Mouse (Mus musculus): ENCODE results near the gene Ctf2. TPM values are rescaled to one million over a fixed set of nuclear protein-coding genes. Genes with fewer than 3 reads are reported as not detected.
A peak's percentile ranks its signal among the peaks of the same experiment; 100 is the strongest.

The Ctf2 gene
- polyA plus RNA-seq, 1 experiment from 2014 or later, result 0.36 TPM

GRCm38 (mm10) chr7:127769651-127770038, 37.7 kb upstream of the Ctf2 start, which contains the start of gene Orai3:
Gene Orai3 (plus strand): TSS chr7:127769815.
- peak; percentile 61 for ATAC-seq
- no peaks in the 10 kb centered on the region for H3K27me3 ChIP-seq
- H3K9me3 ChIP-seq (replicated peaks), result no peaks in the 10 kb centered on the region
- H3K27ac ChIP-seq, result peak within 1 kb of the TSS; percentile 66
- peaks cover 40% of the 10 kb centered on the region for H3K36me3 ChIP-seq (ENCODE audit: poor library complexity, severe bottlenecking)
- peak within 1 kb of the TSS; percentile 47 for H3K4me3 ChIP-seq
- WGBS, result 1% methylated on average over 24 of the region's 24 CpGs
- peaks cover 35% of the 10 kb centered on the region for H3K4me1 ChIP-seq
- peak within 1 kb of the TSS; percentile 74 for H3K9ac ChIP-seq
- H3K4me2 ChIP-seq, result peak within 1 kb of the TSS; percentile 80

- Histone ChIP-seq H3K4me1 (peaks cover 35% of the 10 kb centered on the region), H3K27ac (peak overlapping the region; percentile 52), H3K4me3 (peak overlapping the region; percentile 47), H3K9me3 (replicated peaks) (no peaks in the 10 kb centered on the region), H3K27me3 (no peaks in the 10 kb centered on the region), H3K9ac (peak overlapping the region; percentile 74), H3K4me2 (peak overlapping the region; percentile 80), H3K36me3 (ENCODE audit: poor library complexity, severe bottlenecking) (peaks cover 46% of the 10 kb centered on the region)
- ATAC-seq, result peak; percentile 94
- 0% methylated on average over 16 of the region's 16 CpGs for WGBS
Observed at GRCm38 (mm10) chr7:127768997-127769593, 37.1 kb upstream of the Ctf2 start.

GRCm38 (mm10) chr7:127768346-127768996, 36.5 kb upstream of the Ctf2 start:
- peak overlapping the region; percentile 47 for H3K4me3 ChIP-seq
- peaks cover 52% of the 10 kb centered on the region for H3K36me3 ChIP-seq (ENCODE audit: poor library complexity, severe bottlenecking)

GRCm38 (mm10) chr7:127767671-127768345, 35.8 kb upstream of the Ctf2 start:
- Histone ChIP-seq H3K36me3 (ENCODE audit: poor library complexity, severe bottlenecking) (peaks cover 57% of the 10 kb centered on the region), H3K4me3 (no peak overlapping the region), H3K27me3 (no peaks in the 10 kb centered on the region), H3K9ac (no peak overlapping the region), H3K9me3 (replicated peaks) (no peaks in the 10 kb centered on the region), H3K4me1 (peaks cover 35% of the 10 kb centered on the region), H3K4me2 (no peak overlapping the region), H3K27ac (peak overlapping the region; percentile 66; the same call in 1 of the 2 replicates)
- ATAC-seq, result no peak
- WGBS, result 95% methylated on average over 19 of the region's 19 CpGs

More at GRCm38 (mm10) chr7:127768346-127768996, 36.5 kb upstream of the Ctf2 start:
- Histone ChIP-seq H3K27me3 (no peaks in the 10 kb centered on the region), H3K4me2 (peak overlapping the region; percentile 80), H3K27ac (peak overlapping the region; percentile 66), H3K9me3 (replicated peaks) (no peaks in the 10 kb centered on the region), H3K4me1 (peaks cover 35% of the 10 kb centered on the region), H3K9ac (no peak overlapping the region)
- WGBS, result 48% methylated on average over 13 of the region's 13 CpGs
- peak; percentile 37; the same call in 1 of the 2 replicates for ATAC-seq

- Histone ChIP-seq H3K4me2 (no peak overlapping the region), H3K4me1 (peaks cover 35% of the 10 kb centered on the region), H3K9ac (no peak overlapping the region), H3K36me3 (ENCODE audit: poor library complexity, severe bottlenecking) (peaks cover 63% of the 10 kb centered on the region), H3K4me3 (no peak overlapping the region), H3K27me3 (no peaks in the 10 kb centered on the region), H3K27ac (no peak overlapping the region), H3K9me3 (replicated peaks) (no peaks in the 10 kb centered on the region)
- no peak for ATAC-seq
- WGBS, result 81% methylated on average over 17 of the region's 17 CpGs
Observed at GRCm38 (mm10) chr7:127766851-127767609, 35.1 kb upstream of the Ctf2 start.

DNA sequence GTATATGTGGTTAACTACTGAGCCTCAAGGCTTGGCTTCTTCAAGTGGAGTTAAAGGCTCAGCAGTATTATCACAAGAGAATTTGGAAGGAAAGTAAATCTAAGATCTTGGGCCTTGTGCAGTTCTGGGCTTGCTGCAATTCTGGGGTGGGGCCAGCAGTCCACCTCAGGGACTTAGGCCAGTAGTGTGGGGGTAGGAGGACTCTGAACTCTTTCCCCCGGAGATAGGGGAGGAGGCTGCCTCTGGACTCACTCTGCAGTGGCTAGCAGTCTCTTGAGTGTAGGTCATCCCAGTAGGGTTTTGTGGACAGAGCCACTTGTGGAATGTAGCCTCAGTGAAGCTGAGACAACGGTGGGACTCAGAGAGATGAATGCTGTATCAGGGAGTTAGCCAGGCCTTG, 33.8 kb upstream of the Ctf2 start:
- Histone ChIP-seq H3K4me2 (no peak overlapping the region), H3K4me1 (peaks cover 29% of the 10 kb centered on the region), H3K9me3 (replicated peaks) (no peaks in the 10 kb centered on the region), H3K27ac (no peak overlapping the region), H3K4me3 (no peak overlapping the region), H3K9ac (no peak overlapping the region), H3K27me3 (no peaks in the 10 kb centered on the region), H3K36me3 (ENCODE audit: poor library complexity, severe bottlenecking) (peaks cover 76% of the 10 kb centered on the region)
- no peak for ATAC-seq
- WGBS, result 93% methylated on average over 2 of the region's 2 CpGs

DNA sequence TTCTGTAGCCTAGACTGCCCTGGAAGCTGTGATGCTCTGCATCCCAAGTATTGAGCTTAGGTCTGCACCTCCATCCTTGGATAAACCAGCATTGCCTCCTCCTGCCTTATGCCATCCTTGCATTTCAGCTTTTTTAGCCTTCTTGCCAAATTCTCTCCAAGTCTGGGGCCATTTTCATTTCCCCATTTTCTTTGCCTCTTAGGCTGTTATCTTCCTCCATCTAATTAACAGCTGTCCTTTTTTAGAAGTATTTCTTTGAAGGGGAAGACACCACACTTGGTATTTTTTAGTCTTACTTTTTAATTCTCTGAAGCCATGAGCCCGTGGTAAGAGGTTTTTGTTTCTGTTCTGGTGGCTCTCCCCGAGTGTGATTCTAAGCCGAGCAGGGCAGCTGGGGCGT, 31.7 kb upstream of the Ctf2 start:
- Histone ChIP-seq H3K4me2 (no peak overlapping the region), H3K4me3 (no peak overlapping the region), H3K27ac (no peak overlapping the region), H3K9me3 (replicated peaks) (no peaks in the 10 kb centered on the region), H3K36me3 (ENCODE audit: poor library complexity, severe bottlenecking) (peaks cover 96% of the 10 kb centered on the region), H3K4me1 (peaks cover 9% of the 10 kb centered on the region), H3K9ac (no peak overlapping the region), H3K27me3 (no peaks in the 10 kb centered on the region)
- ATAC-seq, result no peak
- WGBS, result 96% methylated on average over 4 of the region's 4 CpGs

DNA sequence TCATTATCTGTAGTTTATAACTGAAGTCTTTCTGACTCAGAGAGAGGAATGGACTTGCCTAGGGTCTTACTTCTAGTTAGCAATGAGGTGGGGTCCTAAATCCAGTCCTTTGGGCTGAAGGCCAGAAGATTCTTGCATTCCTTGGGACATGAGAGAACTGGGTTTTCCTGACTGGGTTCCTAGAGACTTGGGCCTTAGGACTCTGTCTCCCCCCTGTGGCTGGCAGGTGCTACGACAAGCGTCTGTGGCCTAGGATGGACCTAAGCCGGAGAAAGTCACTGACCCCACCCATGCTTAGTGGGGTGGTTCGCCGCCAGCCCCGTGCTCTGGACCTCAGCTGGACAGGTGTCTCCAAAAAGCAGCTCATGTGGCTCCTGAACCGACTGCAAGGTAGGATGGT, 29.1 kb upstream of the Ctf2 start:
- H3K4me3 ChIP-seq, result no peak overlapping the region
- H3K27me3 ChIP-seq, result no peaks in the 10 kb centered on the region
- H3K27ac ChIP-seq, result no peak overlapping the region
- no peaks in the 10 kb centered on the region for H3K9me3 ChIP-seq (replicated peaks)
- H3K9ac ChIP-seq, result no peak overlapping the region
- 45% methylated on average over 7 of the region's 7 CpGs for WGBS
- no peak overlapping the region for H3K4me2 ChIP-seq
- no peak for ATAC-seq
- peaks cover 96% of the 10 kb centered on the region for H3K36me3 ChIP-seq (ENCODE audit: poor library complexity, severe bottlenecking)
- no peaks in the 10 kb centered on the region for H3K4me1 ChIP-seq

DNA sequence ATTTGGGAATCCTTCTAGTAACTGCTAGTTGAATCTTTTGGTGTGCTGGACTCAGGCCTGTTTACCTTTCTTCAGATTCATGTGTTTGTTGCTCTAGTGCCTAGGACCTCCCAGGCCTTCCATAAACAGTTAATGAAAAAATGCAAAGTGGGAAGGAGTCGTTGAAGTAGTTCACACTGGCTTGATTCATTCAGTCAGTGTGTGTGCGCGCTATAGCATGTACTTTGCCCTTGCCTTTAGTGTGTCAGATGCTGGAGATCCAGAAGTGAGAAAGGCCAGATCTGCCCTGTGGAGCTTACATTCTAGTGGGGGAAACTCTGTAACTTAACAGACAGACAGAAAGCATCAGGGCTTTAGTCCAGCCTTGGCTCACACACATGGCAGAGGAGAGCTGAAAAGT, 28.5 kb upstream of the Ctf2 start:
- peaks cover 96% of the 10 kb centered on the region for H3K36me3 ChIP-seq (ENCODE audit: poor library complexity, severe bottlenecking)
- no peaks in the 10 kb centered on the region for H3K9me3 ChIP-seq (replicated peaks)
- no peaks in the 10 kb centered on the region for H3K27me3 ChIP-seq
- no peak overlapping the region for H3K27ac ChIP-seq
- H3K4me2 ChIP-seq, result no peak overlapping the region
- ATAC-seq, result no peak
- H3K9ac ChIP-seq, result no peak overlapping the region
- 94% methylated on average over 3 of the region's 3 CpGs for WGBS
- no peaks in the 10 kb centered on the region for H3K4me1 ChIP-seq
- no peak overlapping the region for H3K4me3 ChIP-seq

DNA sequence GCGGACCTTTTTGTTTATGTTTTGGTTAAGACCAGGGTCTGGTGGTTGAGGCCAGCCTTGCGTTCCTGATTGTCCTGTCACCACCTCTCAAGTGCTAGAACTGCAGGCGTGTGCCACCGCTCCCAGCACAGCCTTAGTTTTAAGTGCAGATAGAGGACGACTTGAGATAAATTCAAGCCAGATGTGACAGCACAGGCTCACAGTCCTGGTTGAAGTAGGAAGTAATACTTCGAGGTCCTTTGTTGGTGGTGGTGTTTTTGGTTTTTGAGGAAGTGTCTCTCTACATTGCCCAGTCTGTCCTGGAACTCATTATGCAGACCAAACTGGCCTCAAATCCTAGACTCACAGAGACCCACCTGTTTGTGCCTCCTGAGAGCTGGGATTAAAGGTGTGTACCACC, 27.8 kb upstream of the Ctf2 start:
- Histone ChIP-seq H3K9ac (no peak overlapping the region), H3K4me2 (no peak overlapping the region), H3K4me1 (no peaks in the 10 kb centered on the region), H3K27ac (no peak overlapping the region), H3K36me3 (ENCODE audit: poor library complexity, severe bottlenecking) (peaks cover 96% of the 10 kb centered on the region), H3K27me3 (no peaks in the 10 kb centered on the region), H3K4me3 (no peak overlapping the region), H3K9me3 (replicated peaks) (no peaks in the 10 kb centered on the region)
- WGBS, result 92% methylated on average over 6 of the region's 6 CpGs
- ATAC-seq, result no peak

DNA sequence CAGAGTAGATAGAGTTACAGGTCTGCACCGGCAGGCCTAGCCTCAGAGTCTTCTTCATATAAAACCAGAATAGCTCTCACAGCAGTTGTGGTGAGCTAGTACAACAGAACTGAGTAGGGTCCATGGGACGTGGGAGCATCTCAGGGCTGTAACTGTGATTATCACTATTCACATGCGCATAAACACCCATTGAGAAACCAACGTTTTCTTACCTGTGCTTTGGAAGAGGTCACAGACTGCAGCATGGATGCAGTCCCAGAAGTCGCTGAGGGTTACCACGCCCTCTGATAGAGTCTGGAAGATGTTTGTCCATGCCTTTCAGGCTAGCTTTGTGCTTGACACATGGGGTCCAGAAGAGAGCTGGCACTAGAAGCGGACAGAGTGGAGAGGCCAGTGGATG, 21.8 kb upstream of the Ctf2 start:
- H3K27me3 ChIP-seq, result no peaks in the 10 kb centered on the region
- 90% methylated on average over 7 of the region's 7 CpGs for WGBS
- H3K36me3 ChIP-seq (ENCODE audit: poor library complexity, severe bottlenecking), result peaks cover 100% of the 10 kb centered on the region
- H3K9ac ChIP-seq, result no peak overlapping the region
- peaks cover 9% of the 10 kb centered on the region; the same call in 1 of the 2 replicates for H3K4me1 ChIP-seq
- H3K9me3 ChIP-seq (replicated peaks), result no peaks in the 10 kb centered on the region
- H3K4me3 ChIP-seq, result no peak overlapping the region
- H3K4me2 ChIP-seq, result no peak overlapping the region
- H3K27ac ChIP-seq, result no peak overlapping the region
- ATAC-seq, result no peak

DNA sequence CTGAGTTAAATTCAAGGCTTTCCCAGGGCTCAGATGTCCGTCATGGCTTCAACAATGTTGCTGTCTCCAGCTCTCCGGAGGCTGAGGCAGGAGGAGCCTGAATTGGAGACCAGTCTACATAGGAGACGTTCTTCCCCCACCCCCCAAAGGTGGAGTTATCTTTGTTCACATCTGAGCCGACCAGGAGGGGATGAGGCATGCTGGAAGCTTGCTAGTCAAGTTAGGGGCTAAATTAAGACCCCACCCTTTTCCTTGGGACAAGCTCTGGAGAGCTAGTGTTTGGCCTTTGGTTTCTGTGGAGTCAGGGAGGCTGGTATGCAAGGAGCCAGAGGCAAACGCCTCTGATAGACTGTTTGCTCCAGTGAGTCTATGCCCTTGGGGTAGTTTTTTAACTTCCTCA, 21.2 kb upstream of the Ctf2 start:
- Histone ChIP-seq H3K4me3 (no peak overlapping the region), H3K9ac (no peak overlapping the region), H3K4me2 (no peak overlapping the region), H3K27me3 (no peaks in the 10 kb centered on the region), H3K27ac (no peak overlapping the region), H3K36me3 (ENCODE audit: poor library complexity, severe bottlenecking) (peaks cover 100% of the 10 kb centered on the region), H3K9me3 (replicated peaks) (no peaks in the 10 kb centered on the region), H3K4me1 (peaks cover 9% of the 10 kb centered on the region; the same call in 1 of the 2 replicates)
- no peak for ATAC-seq
- WGBS, result 78% methylated on average over 5 of the region's 5 CpGs

Measured in forebrain, embryonic 13.5 days (tissue).